ENCODE assay signal across 13 mouse cellular contexts in genomic region chr10:41403893-41404612, GRCm38 (mm10). TPM values are rescaled to one million over a fixed set of nuclear protein-coding genes. Genes with fewer than 3 reads are reported as not detected.
A peak's percentile ranks its signal among the peaks of the same experiment; 100 is the strongest.
DNase-seq lines count a peak whose midpoint lies in the region; ATAC-seq and TF ChIP-seq lines count a peak whose summit lies in the region.
"Had no signal": no experiment of that assay in that cellular context is flagged by ENCODE, and none has a peak within 500 bp of the region (broad histone marks: within the 10 kb centered on the region; RNA-seq: fewer than 3 reads in every experiment).

No protein-coding gene starts in this region.

- TF ChIP-seq EP300 in heart, adult 2 months (IDR thresholded peaks at IDR 0.05; ENCODE audit: insufficient read depth, low read depth, low read length): no peak
- TF ChIP-seq EP300 in liver, postnatal 0 days (IDR thresholded peaks at IDR 0.05; ENCODE audit: low read depth): no peak

- H3K36me3 ChIP-seq in heart, adult 2 months (ENCODE audit: control insufficient read depth, insufficient read depth, low read length): no peaks in the 10 kb centered on the region
- no peaks in the 10 kb centered on the region for H3K36me3 ChIP-seq in heart, embryonic 11.5 days (ENCODE audit: control insufficient read depth, insufficient read depth, low read length)
- no peaks in the 10 kb centered on the region for H3K36me3 ChIP-seq in liver, postnatal 0 days (replicated peaks; ENCODE audit: insufficient read depth, low read length)
- H3K36me3 ChIP-seq in myocyte (ENCODE audit: control insufficient read depth, insufficient read depth): no peaks in the 10 kb centered on the region
- H3K36me3 ChIP-seq: embryonic facial prominence, embryonic 12.5 days; hindbrain, embryonic 13.5 days had no signal

- no peaks in the 10 kb centered on the region for H3K9me3 ChIP-seq in heart, embryonic 11.5 days (replicated peaks; ENCODE audit: control insufficient read depth, low read length)
- H3K9me3 ChIP-seq in liver, postnatal 0 days (ENCODE audit: low read length): no peaks in the 10 kb centered on the region
- H3K9me3 ChIP-seq: embryonic facial prominence, embryonic 12.5 days; hindbrain, embryonic 13.5 days had no signal

- H3K4me3 ChIP-seq in heart, adult 2 months: no peak overlapping the region
- H3K4me3 ChIP-seq in heart, embryonic 11.5 days (ENCODE audit: low read depth, low read length): no peak overlapping the region
- H3K4me3 ChIP-seq in liver, postnatal 0 days (ENCODE audit: low read depth, low read length): no peak overlapping the region
- no peak overlapping the region for H3K4me3 ChIP-seq in myocyte
- H3K4me3 ChIP-seq: embryonic facial prominence, embryonic 12.5 days; hindbrain, embryonic 13.5 days had no signal

- no peaks in the 10 kb centered on the region for H3K4me1 ChIP-seq in heart, adult 2 months (ENCODE audit: control insufficient read depth, insufficient read depth, low read length)
- H3K4me1 ChIP-seq in heart, embryonic 11.5 days (ENCODE audit: control insufficient read depth, insufficient read depth, low read length): no peaks in the 10 kb centered on the region
- no peaks in the 10 kb centered on the region for H3K4me1 ChIP-seq in liver, postnatal 0 days (ENCODE audit: insufficient read depth)
- H3K4me1 ChIP-seq: embryonic facial prominence, embryonic 12.5 days; hindbrain, embryonic 13.5 days had no signal

- no peak overlapping the region for H3K9ac ChIP-seq in heart, adult 2 months (ENCODE audit: low read depth, low read length)
- H3K9ac ChIP-seq in heart, embryonic 11.5 days (ENCODE audit: low read depth, low read length): no peak overlapping the region
- no peak overlapping the region for H3K9ac ChIP-seq in liver, postnatal 0 days (replicated peaks)
- H3K9ac ChIP-seq: embryonic facial prominence, embryonic 12.5 days; hindbrain, embryonic 13.5 days had no signal

- no peak for TF ChIP-seq POLR2A in heart, adult 2 months (IDR thresholded peaks at IDR 0.05; ENCODE audit: insufficient read depth, low read depth, low read length)
- no peak for TF ChIP-seq POLR2A in myocyte (IDR thresholded peaks at IDR 0.05; ENCODE audit: insufficient read length, low read depth)

- 31% methylated on average over 3 of the region's 3 CpGs for WGBS in heart, adult 2 months
- WGBS in heart, embryonic 11.5 days (ENCODE audit: insufficient replicate concordance): 37% methylated on average over 3 of the region's 3 CpGs
- 33% methylated on average over 3 of the region's 3 CpGs for WGBS in liver, postnatal 0 days (ENCODE audit: insufficient replicate concordance)

- H3K79me2 ChIP-seq in heart, adult 2 months (replicated peaks; ENCODE audit: control insufficient read depth, insufficient read depth, low read length): no peaks in the 10 kb centered on the region
- H3K79me2 ChIP-seq in myocyte (ENCODE audit: control insufficient read depth, insufficient read depth): no peaks in the 10 kb centered on the region

- ATAC-seq in heart, embryonic 11.5 days (replicated peaks; ENCODE audit: insufficient number of reproducible peaks, low FRiP score, low TSS enrichment): no peak
- no peak for ATAC-seq in liver, postnatal 0 days

- no peak overlapping the region for H3ac ChIP-seq in myocyte (ENCODE audit: control insufficient read depth, insufficient read length)

- no peak for DNase-seq in heart, adult 2 months
- DNase-seq in liver, postnatal 0 days: no peak
- DNase-seq in liver (no peak), ZHBTc4 (ENCODE audit: low read depth, low spot score) (peak; percentile 44)
- no peak for DNase-seq in gastrocnemius, adult 18-20 months (ENCODE audit: low spot score)
- DNase-seq in adrenal gland, postnatal 36 days: no peak
- DNase-seq: adrenal gland, postnatal 25 days; gastrocnemius, postnatal 14 days; thymus, adult 2 months had no signal

- intact Hi-C loops in heart, adult 2 months (cut with DNase I): no loop called here

- TF ChIP-seq CTCF in heart, adult 2 months (IDR thresholded peaks at IDR 0.05): peak; percentile 35
- peak; percentile 31; the same call in 1 of the 2 replicates for TF ChIP-seq CTCF in liver, postnatal 0 days (IDR thresholded peaks at IDR 0.05; ENCODE audit: low read depth)

- H3K27ac ChIP-seq in heart, adult 2 months: no peak overlapping the region
- H3K27ac ChIP-seq in heart, embryonic 11.5 days (ENCODE audit: low read depth, low read length): no peak overlapping the region
- no peak overlapping the region for H3K27ac ChIP-seq in liver, postnatal 0 days (ENCODE audit: low read depth)
- H3K27ac ChIP-seq: embryonic facial prominence, embryonic 12.5 days; hindbrain, embryonic 13.5 days had no signal

- no peaks in the 10 kb centered on the region for H3K27me3 ChIP-seq in heart, adult 2 months (ENCODE audit: control insufficient read depth, insufficient read depth, low read length)
- no peaks in the 10 kb centered on the region for H3K27me3 ChIP-seq in heart, embryonic 11.5 days (ENCODE audit: control insufficient read depth, insufficient read depth, low read length)
- H3K27me3 ChIP-seq in liver, postnatal 0 days (ENCODE audit: insufficient read depth, low read length): no peaks in the 10 kb centered on the region
- H3K27me3 ChIP-seq in myocyte (ENCODE audit: control insufficient read depth, insufficient read depth, insufficient read length): no peaks in the 10 kb centered on the region
- H3K27me3 ChIP-seq: embryonic facial prominence, embryonic 12.5 days; hindbrain, embryonic 13.5 days had no signal

- no peak overlapping the region for H3K4me2 ChIP-seq in heart, embryonic 11.5 days
- no peak overlapping the region for H3K4me2 ChIP-seq in liver, postnatal 0 days (ENCODE audit: low read depth, low read length)
- no peak overlapping the region for H3K4me2 ChIP-seq in myocyte (ENCODE audit: low read depth)
- H3K4me2 ChIP-seq: embryonic facial prominence, embryonic 12.5 days; hindbrain, embryonic 13.5 days had no signal

TF ChIP-seq in myocyte, 11 proteins besides CTCF, POLR2A, EP300 and RAD21:
- TF ChIP-seq E2F4 (IDR thresholded peaks at IDR 0.05; ENCODE audit: insufficient read depth): no peak
- peak in 2 of 3 experiments; percentile 11 to 64 for TF ChIP-seq MYOG (IDR thresholded peaks at IDR 0.05; ENCODE audit: control insufficient read depth in 1 of 3, insufficient read depth in 1 of 3, insufficient read length in 2 of 3, low read depth in 2 of 3)
- TF ChIP-seq REST (IDR thresholded peaks at IDR 0.05; ENCODE audit: insufficient read depth, insufficient read length): no peak
- TF ChIP-seq TCF12 (IDR thresholded peaks at IDR 0.05; ENCODE audit: insufficient read depth, poor library complexity, severe bottlenecking): no peak
- TF ChIP-seq MAX (IDR thresholded peaks at IDR 0.05; ENCODE audit: low read depth): no peak
- peak; percentile 48 for TF ChIP-seq TCF3 (IDR thresholded peaks at IDR 0.05; ENCODE audit: insufficient read length, low read depth)
- peak in 2 of 3 experiments; percentile 32 to 65 for TF ChIP-seq MYOD1 (IDR thresholded peaks at IDR 0.05; ENCODE audit: control insufficient read depth in 1 of 3, insufficient read length in 2 of 3, low read depth in 2 of 3)
TF ChIP-seq in myocyte: peak in this region for 3.

RNA-seq across cellular contexts. Expression of gene Zbtb24, which starts 46.1 kb away (rescaled TPM):
- 1 to 10 TPM; 6.9 to 7.9 TPM for total RNA-seq in heart, adult 2 months (2021)
- polyA plus RNA-seq in heart, adult 2 months (2012; rRNA removed): 6.0 and 8.7 TPM in 2 replicates
- 11.7 and 12.5 TPM in 2 replicates for polyA plus RNA-seq in heart, embryonic 11.5 days (2014; fragmentation: Nextera tagmentation; extraction: Ambion mirVana)
- polyA plus RNA-seq in liver, postnatal 0 days (2015; fragmentation: Nextera tagmentation; extraction: Ambion mirVana): 3.9 and 4.7 TPM in 2 replicates
- 7.6 TPM for polyA plus RNA-seq in myocyte (2012; fragmentation: generic; extraction: Trizol)
- 1 to 10 TPM; 4.6 to 5.0 TPM for total RNA-seq in gastrocnemius, adult 18-20 months (2021)
- 10 to 100 TPM; 16.9 to 19.9 TPM for total RNA-seq in adrenal gland, postnatal 36 days (2021)
